Mouse (Mus musculus) midbrain, postnatal 0 days (tissue): ENCODE data around the gene Ppdpf. TPM values are rescaled to one million over a fixed set of nuclear protein-coding genes. Genes with fewer than 3 reads are reported as not detected.

Source experiments
- ATAC-seq: fragments of 200-750 bp; cut with Nextera tagmentation; 2 replicates; pipeline ENCODE4 v1.8.0; 2017; ENCODE audit warnings: moderate number of reproducible peaks, mild to moderate bottlenecking, moderate TSS enrichment, moderate library complexity; ENCODE audit not compliant: low FRiP score
- DNase-seq: peaks from one replicate; pipeline ENCODE4 v3.0.0-alpha.2; 2015; ENCODE audit warnings: low spot score
- H3K27ac ChIP-seq: fragments of 300-500 bp; sonication (generic); 2 replicates; pipeline ENCODE4 v1.5.1; 2014; ENCODE audit warnings: low read depth, mild to moderate bottlenecking, low read length, mixed read lengths
- H3K27me3 ChIP-seq: fragments of 300-500 bp; sonication (generic); 2 replicates; pipeline ENCODE4 v1.6.1; 2014; ENCODE audit warnings: low read length, control low read depth, mixed read lengths; ENCODE audit not compliant: insufficient read depth
- H3K36me3 ChIP-seq: fragments of 300-500 bp; sonication (generic); 2 replicates; pipeline ENCODE4 v1.6.1; 2014; ENCODE audit warnings: low read length, control low read depth, mixed read lengths; ENCODE audit not compliant: insufficient read depth
- H3K4me1 ChIP-seq: fragments of 300-500 bp; sonication (generic); 2 replicates; pipeline ENCODE4 v1.6.1; 2014; ENCODE audit warnings: mild to moderate bottlenecking, control low read depth, antibody characterized with exemption, low read length, mixed read lengths; ENCODE audit not compliant: insufficient read depth
- H3K4me2 ChIP-seq: fragments of 300-500 bp; sonication (generic); 2 replicates; pipeline ENCODE4 v1.6.1; 2014; ENCODE audit warnings: low read depth, mild to moderate bottlenecking, low read length, mixed read lengths; ENCODE audit not compliant: poor library complexity, severe bottlenecking
- H3K4me3 ChIP-seq: fragments of 300-500 bp; sonication (generic); 2 replicates; pipeline ENCODE4 v1.5.1; 2014; ENCODE audit warnings: low read depth, mild to moderate bottlenecking, low read length, moderate library complexity
- H3K9ac ChIP-seq: fragments of 300-500 bp; sonication (generic); replicated peaks from 2 replicates; pipeline ENCODE4 v1.6.1; 2014; ENCODE audit warnings: mild to moderate bottlenecking, low read length, moderate library complexity, mixed read lengths; ENCODE audit not compliant: poor library complexity, severe bottlenecking
- H3K9me3 ChIP-seq: fragments of 300-500 bp; sonication (generic); 2 replicates; pipeline ENCODE4 v1.6.1; 2016; ENCODE audit warnings: low read length, control low read depth
- CTCF ChIP-seq: IDR thresholded peaks from 2 replicates; pipeline ENCODE4 v1.5.1; 2016; ENCODE audit warnings: antibody characterized with exemption, mild to moderate bottlenecking
- WGBS: fragments of 180-500 bp; shearing (Covaris S2); extraction: QIAGEN DNeasy Blood & Tissue Kit; methylation state at CpG from one replicate; pipeline ENCODE4 v1.1.7; 2014; 5-methylcytosine and 5-hydroxymethylcytosine counted together
- polyA plus RNA-seq: library from polyadenylated mRNA; unstranded; fragments of >200 nt; fragmentation: Nextera tagmentation; extraction: Ambion mirVana; gene quantifications from 2 replicates; pipeline ENCODE4 v1.2.1, GENCODE M21; 2015
- total RNA-seq: library from RNA; depleted of rRNA; stranded (reverse); fragments of >200 nt; gene quantifications from 2 replicates; pipeline ENCODE4 v1.2.3, GENCODE M21; 2014

Gene Ppdpf
- total and polyA plus RNA-seq, 2 experiments from 2014 or later: 323 to 365 TPM

- Histone ChIP-seq H3K9ac (no peak within 1 kb of the TSS), H3K27me3 (no peaks in the 10 kb centered on the region), H3K27ac (no peak within 1 kb of the TSS), H3K36me3 (no peaks in the 10 kb centered on the region), H3K4me3 (no peak within 1 kb of the TSS), H3K4me2 (no peak within 1 kb of the TSS), H3K4me1 (no peaks in the 10 kb centered on the region), H3K9me3 (no peaks in the 10 kb centered on the region)
- 90% methylated on average over 3 of the region's 3 CpGs for WGBS
- TF ChIP-seq CTCF: no peak
- ATAC-seq (no peak), DNase-seq (no peak)
Observed at GRCm38 (mm10) chr2:181202422-181202821, 15.4 kb downstream of the Ppdpf start, which contains the start of gene Ptk6. Gene Ptk6 (minus strand): TSS chr2:181202789.

DNA sequence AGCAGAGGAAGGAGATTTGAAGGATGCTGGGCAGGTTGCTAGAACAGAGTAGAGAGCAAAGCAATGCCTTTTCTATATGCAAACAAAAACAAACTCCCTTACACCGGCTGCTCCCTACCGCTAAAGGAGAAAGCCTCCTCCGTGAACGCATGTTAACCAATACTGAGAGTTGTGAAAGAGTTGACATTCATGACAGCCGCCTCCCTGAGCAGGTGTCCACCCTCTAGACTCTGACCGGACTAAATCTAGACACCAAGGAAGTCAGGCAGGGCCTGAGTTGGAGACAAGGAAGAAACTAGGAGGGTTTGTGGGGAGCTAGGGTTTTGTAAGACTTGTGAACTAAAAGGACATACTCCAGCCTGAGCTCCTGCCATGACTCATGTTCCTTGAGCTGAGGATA is 15.8 kb downstream of the Ppdpf start:
- no peak overlapping the region for H3K27ac ChIP-seq
- ATAC-seq (no peak), DNase-seq (no peak)
- H3K4me3 ChIP-seq: no peak overlapping the region
- no peaks in the 10 kb centered on the region for H3K9me3 ChIP-seq
- 87% methylated on average over 6 of the region's 6 CpGs for WGBS
- H3K9ac ChIP-seq: no peak overlapping the region
- no peak for TF ChIP-seq CTCF
- H3K27me3 ChIP-seq: no peaks in the 10 kb centered on the region
- no peaks in the 10 kb centered on the region for H3K36me3 ChIP-seq
- no peaks in the 10 kb centered on the region for H3K4me1 ChIP-seq
- H3K4me2 ChIP-seq: no peak overlapping the region

GRCm38 (mm10) chr2:181205678-181206077 is 18.6 kb downstream of the Ppdpf start:
- ATAC-seq (no peak), DNase-seq (no peak)
- Histone ChIP-seq H3K27ac (no peak overlapping the region), H3K4me3 (no peak overlapping the region), H3K4me2 (no peak overlapping the region), H3K36me3 (no peaks in the 10 kb centered on the region), H3K9me3 (no peaks in the 10 kb centered on the region), H3K4me1 (no peaks in the 10 kb centered on the region), H3K9ac (no peak overlapping the region), H3K27me3 (no peaks in the 10 kb centered on the region)
- TF ChIP-seq CTCF: no peak
- WGBS: 90% methylated on average over 5 of the region's 5 CpGs

GRCm38 (mm10) chr2:181206118-181206517 is 19.1 kb downstream of the Ppdpf start:
- Histone ChIP-seq H3K27me3 (no peaks in the 10 kb centered on the region), H3K9ac (no peak overlapping the region), H3K4me2 (no peak overlapping the region), H3K36me3 (no peaks in the 10 kb centered on the region), H3K4me1 (no peaks in the 10 kb centered on the region), H3K9me3 (no peaks in the 10 kb centered on the region), H3K4me3 (no peak overlapping the region), H3K27ac (no peak overlapping the region)
- ATAC-seq: no peak
- no peak for DNase-seq
- 82% methylated on average over 9 of the region's 9 CpGs for WGBS
- TF ChIP-seq CTCF: no peak

DNA sequence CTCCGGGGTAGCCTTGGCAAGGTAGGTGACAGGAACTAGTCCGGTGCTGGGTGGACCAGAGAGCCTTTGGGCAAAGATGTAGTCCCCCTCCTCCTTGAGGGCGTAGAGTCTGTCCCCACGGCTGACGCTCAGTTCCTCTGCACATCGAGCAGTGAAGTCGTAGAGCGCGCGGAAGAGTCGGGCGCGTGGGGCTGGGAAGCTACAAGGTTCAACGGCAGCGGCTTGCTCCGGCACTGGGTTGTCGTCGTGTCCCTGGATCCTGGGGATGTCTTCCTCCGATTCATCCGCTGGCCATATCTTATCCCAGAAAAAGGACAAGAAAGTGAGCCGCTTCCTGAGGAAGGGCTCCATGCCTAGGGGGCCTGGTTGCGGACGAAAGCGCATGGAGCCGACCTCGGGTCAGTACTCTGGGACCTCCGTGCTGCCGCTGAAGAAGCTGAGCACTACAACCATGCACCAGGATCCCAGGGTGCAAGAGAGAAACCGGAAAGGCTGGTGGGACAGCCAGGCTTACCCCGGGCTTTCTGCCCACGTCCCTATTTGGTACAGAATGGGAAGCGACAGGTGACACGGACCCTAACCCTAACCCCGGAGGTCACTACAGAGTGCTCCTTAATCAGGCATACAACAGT is 25.5 kb downstream of the Ppdpf start:
- WGBS: 2% methylated on average over 34 of the region's 34 CpGs
- 0 out of 2 replicates have a peak overlapping the region, but pooled peaks have one; percentile 4 for H3K9ac ChIP-seq

DNA sequence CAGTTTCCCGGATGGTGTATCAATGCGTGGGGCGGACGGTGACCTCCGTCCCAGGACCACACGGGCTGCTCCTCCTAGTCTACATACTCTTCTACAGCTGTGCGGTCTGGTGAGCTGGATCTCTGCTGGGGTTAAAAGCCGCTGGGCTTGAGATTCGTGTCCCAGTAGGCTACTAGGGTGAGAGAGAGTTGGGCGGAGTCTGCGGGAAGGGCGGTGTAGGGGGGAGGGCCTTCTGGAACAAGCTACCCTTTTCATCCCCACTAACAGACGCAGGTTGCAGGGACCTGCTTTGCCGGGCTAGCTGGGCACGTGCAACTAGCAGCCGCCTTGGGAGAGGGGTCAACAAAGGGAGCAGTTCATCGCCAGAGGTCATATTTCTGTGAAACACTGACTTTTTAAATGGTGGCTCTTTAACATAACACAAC is 26.0 kb downstream of the Ppdpf start, which contains the start of gene Srms:
Srms (minus strand) TSS at position 165 of the 425 bp plus-strand sequence.
- Histone ChIP-seq H3K9ac (0 out of 2 replicates have a peak within 1 kb of the TSS, but pooled peaks have one; percentile 4), H3K4me2 (peak within 1 kb of the TSS; percentile 49), H3K27me3 (peaks cover 26% of the 10 kb centered on the region), H3K4me3 (peak within 1 kb of the TSS; percentile 27), H3K9me3 (no peaks in the 10 kb centered on the region), H3K36me3 (no peaks in the 10 kb centered on the region), H3K27ac (no peak within 1 kb of the TSS), H3K4me1 (no peaks in the 10 kb centered on the region)
- no peak for TF ChIP-seq CTCF
- ATAC-seq (no peak), DNase-seq (no peak)
- WGBS: 3% methylated on average over 17 of the region's 17 CpGs

More for the DNA sequence above, 25.5 kb downstream of the Ppdpf start:
- H3K4me3 ChIP-seq: peak overlapping the region; percentile 27
- TF ChIP-seq CTCF: no peak
- peaks cover 26% of the 10 kb centered on the region for H3K27me3 ChIP-seq
- DNase-seq (no peak), ATAC-seq (no peak)
- H3K4me2 ChIP-seq: peak overlapping the region; percentile 49
- H3K27ac ChIP-seq: no peak overlapping the region
- H3K9me3 ChIP-seq: no peaks in the 10 kb centered on the region
- no peaks in the 10 kb centered on the region for H3K36me3 ChIP-seq
- H3K4me1 ChIP-seq: no peaks in the 10 kb centered on the region
